In the genomic region with DNA sequence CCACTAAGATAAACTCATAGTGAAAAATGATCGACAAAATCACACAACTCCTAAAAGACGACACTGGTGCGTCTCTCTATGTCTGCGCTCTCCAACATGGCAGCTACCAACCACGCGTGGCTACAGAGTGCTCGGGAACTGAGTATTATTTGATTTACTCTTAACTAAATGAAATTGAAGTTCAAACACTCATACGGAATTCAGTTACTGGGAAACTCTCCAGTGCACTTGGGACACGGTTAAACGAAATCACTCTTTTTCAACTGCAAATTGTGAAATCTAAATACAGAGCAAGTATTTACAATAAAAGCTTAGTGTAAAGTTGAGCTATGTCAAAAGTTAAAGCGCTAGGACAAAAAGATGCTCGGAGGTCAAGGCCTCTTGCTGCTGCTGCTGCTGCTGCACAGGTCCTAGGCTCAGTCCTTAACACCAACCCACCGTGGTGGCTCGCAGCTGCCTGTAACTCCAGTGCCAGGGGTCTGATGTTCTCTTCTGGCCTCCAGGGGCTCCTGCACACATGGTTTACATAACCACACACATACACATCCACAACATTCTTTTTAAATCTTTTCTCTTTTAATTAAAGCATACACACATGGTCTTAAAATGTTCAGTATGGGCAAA, we compare ENCODE assay signal across 26 mouse cellular contexts. TPM values are rescaled to one million over a fixed set of nuclear protein-coding genes. Genes with fewer than 3 reads are reported as not detected.
DNase-seq lines count a peak whose midpoint lies in the region; ATAC-seq and TF ChIP-seq lines count a peak whose summit lies in the region.
"Had no signal": no experiment of that assay in that cellular context is flagged by ENCODE, and none has a peak within 500 bp of the region (broad histone marks: within the 10 kb centered on the region; RNA-seq: fewer than 3 reads in every experiment).

No protein-coding gene starts in this region.

- H3K36me3 ChIP-seq in hindbrain, embryonic 10.5 days, result no peaks in the 10 kb centered on the region
- H3K36me3 ChIP-seq in hindbrain, postnatal 0 days (ENCODE audit: insufficient read depth, low read length), result no peaks in the 10 kb centered on the region
- no peaks in the 10 kb centered on the region for H3K36me3 ChIP-seq in embryonic facial prominence, embryonic 10.5 days (replicated peaks)
- no peaks in the 10 kb centered on the region for H3K36me3 ChIP-seq in hindbrain, embryonic 15.5 days
- H3K36me3 ChIP-seq: forebrain, embryonic 12.5 days; heart, embryonic 13.5 days; kidney, embryonic 15.5 days; limb, embryonic 12.5 days had no signal

- H3K4me3 ChIP-seq in hindbrain, embryonic 10.5 days, result no peak overlapping the region
- no peak overlapping the region for H3K4me3 ChIP-seq in hindbrain, postnatal 0 days (ENCODE audit: low read length)
- H3K4me3 ChIP-seq in embryonic facial prominence, embryonic 10.5 days, result no peak overlapping the region
- H3K4me3 ChIP-seq in hindbrain, embryonic 15.5 days, result no peak overlapping the region
- H3K4me3 ChIP-seq: forebrain, embryonic 12.5 days; heart, embryonic 13.5 days; kidney, embryonic 15.5 days; limb, embryonic 12.5 days; megakaryocyte, embryonic 14.5 days; myocyte had no signal

- WGBS in hindbrain, embryonic 10.5 days, result 82% methylated on average over 14 of the region's 14 CpGs
- 62% methylated on average over 14 of the region's 14 CpGs for WGBS in hindbrain, postnatal 0 days
- WGBS in embryonic facial prominence, embryonic 10.5 days, result 85% methylated on average over 14 of the region's 14 CpGs
- WGBS in hindbrain, embryonic 15.5 days, result 57% methylated on average over 14 of the region's 14 CpGs

- no peak for DNase-seq in hindbrain, embryonic 10.5 days (ENCODE audit: low spot score)
- DNase-seq in hindbrain, postnatal 0 days (ENCODE audit: low spot score), result no peak
- peak; percentile 16 for DNase-seq in lung, postnatal 36 days
- DNase-seq in lung, postnatal 25 days (ENCODE audit: low spot score), result no peak
- peak; percentile 18 for DNase-seq in embryonic facial prominence, embryonic 10.5 days (ENCODE audit: low spot score)
- DNase-seq in layer of hippocampus, adult 18-20 months (ENCODE audit: low spot score in 2 of 2), result no peak
- no peak for DNase-seq in urinary bladder, postnatal 10 days (ENCODE audit: low spot score)
- DNase-seq: adrenal gland, postnatal 25 days; cerebellum, adult 11 months; cerebellum, adult 9-11 months; heart, postnatal 14 days; kidney, adult 11 months; kidney, postnatal 36 days; liver, postnatal 0 days; thymus, adult 2 months; thymus, postnatal 4 days had no signal

- H3K9me3 ChIP-seq in hindbrain, embryonic 10.5 days, result no peaks in the 10 kb centered on the region
- no peaks in the 10 kb centered on the region for H3K9me3 ChIP-seq in hindbrain, postnatal 0 days (ENCODE audit: low read length)
- H3K9me3 ChIP-seq in embryonic facial prominence, embryonic 10.5 days, result no peaks in the 10 kb centered on the region
- no peaks in the 10 kb centered on the region for H3K9me3 ChIP-seq in hindbrain, embryonic 15.5 days
- H3K9me3 ChIP-seq: forebrain, embryonic 12.5 days; heart, embryonic 13.5 days; kidney, embryonic 15.5 days; limb, embryonic 12.5 days; megakaryocyte, embryonic 14.5 days had no signal

- ATAC-seq in hindbrain, postnatal 0 days, result no peak
- 0 out of 2 replicates have a peak, but pooled peaks have one; percentile 3 for ATAC-seq in hindbrain, embryonic 15.5 days (ENCODE audit: low FRiP score, low read depth)
- ATAC-seq: CD4-positive, CD25-positive, alpha-beta regulatory T cell, adult 4 months; liver, postnatal 0 days had no signal

- H3K9ac ChIP-seq in hindbrain, postnatal 0 days (replicated peaks; ENCODE audit: low read length), result no peak overlapping the region
- no peak overlapping the region for H3K9ac ChIP-seq in hindbrain, embryonic 15.5 days
- H3K9ac ChIP-seq: forebrain, embryonic 12.5 days; heart, embryonic 13.5 days; kidney, embryonic 15.5 days; limb, embryonic 12.5 days; liver, postnatal 0 days had no signal

- TF ChIP-seq CTCF in hindbrain, postnatal 0 days (IDR thresholded peaks at IDR 0.05; ENCODE audit: low read depth), result no peak

- peaks cover 48% of the 10 kb centered on the region for H3K4me1 ChIP-seq in hindbrain, embryonic 10.5 days (replicated peaks)
- H3K4me1 ChIP-seq in hindbrain, postnatal 0 days (ENCODE audit: insufficient read depth, low read length), result no peaks in the 10 kb centered on the region
- H3K4me1 ChIP-seq in embryonic facial prominence, embryonic 10.5 days, result peaks cover 12% of the 10 kb centered on the region
- H3K4me1 ChIP-seq in hindbrain, embryonic 15.5 days (replicated peaks), result peaks cover 28% of the 10 kb centered on the region
- H3K4me1 ChIP-seq: kidney, embryonic 15.5 days had no signal

- no peak overlapping the region for H3K4me2 ChIP-seq in hindbrain, postnatal 0 days (ENCODE audit: low read depth, low read length)
- no peak overlapping the region for H3K4me2 ChIP-seq in hindbrain, embryonic 15.5 days
- H3K4me2 ChIP-seq: forebrain, embryonic 12.5 days; heart, embryonic 13.5 days; kidney, embryonic 15.5 days; limb, embryonic 12.5 days; liver, embryonic 11.5 days had no signal

- H3K27ac ChIP-seq in hindbrain, embryonic 10.5 days, result peak overlapping the region; percentile 50; the same call in 1 of the 2 replicates
- H3K27ac ChIP-seq in hindbrain, postnatal 0 days, result no peak overlapping the region
- H3K27ac ChIP-seq in embryonic facial prominence, embryonic 10.5 days (replicated peaks), result no peak overlapping the region
- no peak overlapping the region for H3K27ac ChIP-seq in hindbrain, embryonic 15.5 days (replicated peaks)
- H3K27ac ChIP-seq: forebrain, embryonic 12.5 days; heart, embryonic 13.5 days; kidney, embryonic 15.5 days; limb, embryonic 12.5 days; stomach, postnatal 0 days had no signal

- H3K27me3 ChIP-seq in hindbrain, embryonic 10.5 days (ENCODE audit: insufficient read depth, poor library complexity, severe bottlenecking), result no peaks in the 10 kb centered on the region
- no peaks in the 10 kb centered on the region for H3K27me3 ChIP-seq in hindbrain, postnatal 0 days (ENCODE audit: insufficient read depth, low read length)
- no peaks in the 10 kb centered on the region for H3K27me3 ChIP-seq in embryonic facial prominence, embryonic 10.5 days (replicated peaks; ENCODE audit: low read depth, poor library complexity, severe bottlenecking)
- H3K27me3 ChIP-seq in hindbrain, embryonic 15.5 days, result no peaks in the 10 kb centered on the region
- H3K27me3 ChIP-seq: forebrain, embryonic 12.5 days; heart, embryonic 13.5 days; kidney, embryonic 15.5 days; limb, embryonic 12.5 days; megakaryocyte, embryonic 14.5 days had no signal

RNA-seq across cellular contexts. Expression of gene 1700025G04Rik, which starts 13.6 kb away (rescaled TPM):
- polyA plus RNA-seq in hindbrain, embryonic 10.5 days (2016; fragmentation: Nextera tagmentation; extraction: Ambion mirVana), result 21.4 and 27.7 TPM in 2 replicates
- 19.9 and 32.4 TPM in 2 replicates for total RNA-seq in hindbrain, postnatal 0 days (2014; rRNA removed)
- polyA plus RNA-seq in hindbrain, postnatal 0 days (2015; fragmentation: Nextera tagmentation; extraction: Ambion mirVana), result 22.5 and 24.9 TPM in 2 replicates
- polyA plus RNA-seq in embryonic facial prominence, embryonic 10.5 days (2016; fragmentation: Nextera tagmentation; extraction: Ambion mirVana), result 14.7 and 15.0 TPM in 2 replicates
- polyA plus RNA-seq in hindbrain, embryonic 15.5 days (2015; fragmentation: Nextera tagmentation; extraction: Ambion mirVana), result 33.9 and 34.2 TPM in 2 replicates
- total RNA-seq in layer of hippocampus, adult 18-20 months (2021), result 10 to 100 TPM; 60.3 to 70.8 TPM

Comparison
In these comparisons a context has a peak if more than half of its experiments do, and no peak if none do; other contexts are left out.
1. DNase-seq: peak in lung, postnatal 36 days (single experiment) and embryonic facial prominence, embryonic 10.5 days (single experiment); none in hindbrain, embryonic 10.5 days (single experiment), hindbrain, postnatal 0 days (single experiment), lung, postnatal 25 days (single experiment), layer of hippocampus, adult 18-20 months (0 of 2) and urinary bladder, postnatal 10 days (single experiment).